In genomic region chr12:110981736-110982135, GRCm38 (mm10) we compare ENCODE assay signal across 22 mouse cellular contexts. TPM values are rescaled to one million over a fixed set of nuclear protein-coding genes. Genes with fewer than 3 reads are reported as not detected.
DNase-seq lines count a peak whose midpoint lies in the region; ATAC-seq and TF ChIP-seq lines count a peak whose summit lies in the region.
"Had no signal": no experiment of that assay in that cellular context is flagged by ENCODE, and none has a peak within 500 bp of the region (broad histone marks: within the 10 kb centered on the region; RNA-seq: fewer than 3 reads in every experiment).

No protein-coding gene starts in this region.

- H3K4me1 ChIP-seq in intestine, embryonic 16.5 days (ENCODE audit: control insufficient read depth, insufficient read depth, low read length), result peaks cover 28% of the 10 kb centered on the region
- H3K4me1 ChIP-seq in intestine, embryonic 15.5 days (replicated peaks), result peaks cover 31% of the 10 kb centered on the region
- 0 out of 2 replicates have a peak, but pooled peaks cover 5% of the 10 kb centered on the region for H3K4me1 ChIP-seq in intestine, postnatal 0 days (replicated peaks; ENCODE audit: control insufficient read depth, insufficient read depth, low read length)

- peaks cover 6% of the 10 kb centered on the region; the same call in 1 of the 2 replicates for H3K36me3 ChIP-seq in intestine, embryonic 16.5 days (ENCODE audit: control insufficient read depth, insufficient read depth, low read length)
- H3K36me3 ChIP-seq in intestine, embryonic 15.5 days, result peaks cover 5% of the 10 kb centered on the region
- H3K36me3 ChIP-seq in intestine, postnatal 0 days (ENCODE audit: control insufficient read depth, insufficient read depth), result peaks cover 8% of the 10 kb centered on the region

- peak; percentile 14 for DNase-seq in adrenal gland, adult 2 months
- DNase-seq in adrenal gland, adult 18-20 months (ENCODE audit: low spot score in 2 of 2), result no peak
- DNase-seq in embryo, embryonic 11 days, result no peak
- no peak for DNase-seq in left cerebral cortex, adult 2 months (ENCODE audit: extremely low spot score in 1 of 2, low spot score in 2 of 2)
- DNase-seq: adrenal gland, adult 8-10 months; adrenal gland, postnatal 25 days; cerebellum, adult 18-20 months; cerebellum, postnatal 14 days; forebrain, postnatal 0 days; gastrocnemius, postnatal 36 days; heart, postnatal 36 days had no signal

- no peak overlapping the region for H3K4me3 ChIP-seq in intestine, embryonic 16.5 days (ENCODE audit: low read length)
- no peak overlapping the region for H3K4me3 ChIP-seq in intestine, embryonic 15.5 days (replicated peaks)
- H3K4me3 ChIP-seq in intestine, postnatal 0 days (ENCODE audit: low read depth, low read length), result no peak overlapping the region
- no peak overlapping the region for H3K4me3 ChIP-seq in left cerebral cortex, adult 2 months
- H3K4me3 ChIP-seq: embryonic facial prominence, embryonic 12.5 days; embryonic facial prominence, embryonic 15.5 days; hindbrain, embryonic 10.5 days had no signal

- 60% methylated on average over 3 of the region's 3 CpGs for WGBS in intestine, embryonic 16.5 days
- 72% methylated on average over 3 of the region's 3 CpGs for WGBS in intestine, embryonic 15.5 days
- WGBS in intestine, postnatal 0 days, result 45% methylated on average over 3 of the region's 3 CpGs

- H3K9me3 ChIP-seq in intestine, embryonic 16.5 days (ENCODE audit: control insufficient read depth, low read length), result no peaks in the 10 kb centered on the region
- no peaks in the 10 kb centered on the region for H3K9me3 ChIP-seq in intestine, embryonic 15.5 days
- no peaks in the 10 kb centered on the region for H3K9me3 ChIP-seq in intestine, postnatal 0 days (ENCODE audit: control insufficient read depth)
- H3K9me3 ChIP-seq: embryonic facial prominence, embryonic 12.5 days; embryonic facial prominence, embryonic 15.5 days; hindbrain, embryonic 10.5 days had no signal

- H3K4me2 ChIP-seq in intestine, embryonic 16.5 days (ENCODE audit: low read depth, low read length), result no peak overlapping the region
- no peak overlapping the region for H3K4me2 ChIP-seq in intestine, embryonic 15.5 days (replicated peaks)
- H3K4me2 ChIP-seq in intestine, postnatal 0 days (replicated peaks; ENCODE audit: low read depth), result no peak overlapping the region
- H3K4me2 ChIP-seq: embryonic facial prominence, embryonic 12.5 days; embryonic facial prominence, embryonic 15.5 days; heart, embryonic 11.5 days; hindbrain, embryonic 14.5 days had no signal

- intact Hi-C loops in left cerebral cortex, adult 2 months (cut with DNase I), result no loop called here

- TF ChIP-seq CTCF in intestine, postnatal 0 days (IDR thresholded peaks at IDR 0.05; ENCODE audit: low read depth), result no peak
- TF ChIP-seq CTCF in left cerebral cortex, adult 2 months (IDR thresholded peaks at IDR 0.05), result no peak

- ATAC-seq in intestine, embryonic 16.5 days, result no peak
- no peak for ATAC-seq in intestine, embryonic 15.5 days
- peak; percentile 4; the same call in 1 of the 2 replicates for ATAC-seq in intestine, postnatal 0 days
- ATAC-seq: forebrain, embryonic 14.5 days; forebrain, postnatal 0 days; hindbrain, postnatal 0 days; inflammation-experienced regulatory T-cells, adult 6 months had no signal

- H3K9ac ChIP-seq in intestine, embryonic 16.5 days (ENCODE audit: low read depth, low read length), result no peak overlapping the region
- no peak overlapping the region for H3K9ac ChIP-seq in intestine, embryonic 15.5 days
- H3K9ac ChIP-seq in intestine, postnatal 0 days (ENCODE audit: low read depth, low read length), result no peak overlapping the region
- H3K9ac ChIP-seq: embryonic facial prominence, embryonic 12.5 days; embryonic facial prominence, embryonic 15.5 days; forebrain, postnatal 0 days; hindbrain, embryonic 14.5 days had no signal

- 0 out of 2 replicates have a peak overlapping the region, but pooled peaks have one; percentile 21 for H3K27ac ChIP-seq in intestine, embryonic 16.5 days (ENCODE audit: low read length)
- H3K27ac ChIP-seq in intestine, embryonic 15.5 days, result no peak overlapping the region
- H3K27ac ChIP-seq in intestine, postnatal 0 days (ENCODE audit: low read depth, low read length), result peak overlapping the region; percentile 89
- no peak overlapping the region for H3K27ac ChIP-seq in left cerebral cortex, adult 2 months
- H3K27ac ChIP-seq: embryonic facial prominence, embryonic 12.5 days; embryonic facial prominence, embryonic 15.5 days; hindbrain, embryonic 10.5 days; hindbrain, embryonic 14.5 days; hindbrain, postnatal 0 days had no signal

- no peaks in the 10 kb centered on the region for H3K27me3 ChIP-seq in intestine, embryonic 16.5 days (replicated peaks; ENCODE audit: control insufficient read depth, insufficient read depth, low read length)
- no peaks in the 10 kb centered on the region for H3K27me3 ChIP-seq in intestine, embryonic 15.5 days (replicated peaks)
- H3K27me3 ChIP-seq in intestine, postnatal 0 days (replicated peaks; ENCODE audit: control insufficient read depth, insufficient read depth, low read length), result no peaks in the 10 kb centered on the region
- H3K27me3 ChIP-seq: embryonic facial prominence, embryonic 12.5 days; embryonic facial prominence, embryonic 15.5 days had no signal

RNA-seq across cellular contexts. Expression of gene Ankrd9, which starts 2.9 kb away (rescaled TPM):
- 10 to 100 TPM; 30.4 to 42.7 TPM for total RNA-seq in adrenal gland, adult 2 months (2021)
- polyA plus RNA-seq in adrenal gland, adult 2 months (2012; rRNA removed), result 90.6 and 110 TPM in 2 replicates
- 10 to 100 TPM; 29.7 to 39.8 TPM for total RNA-seq in adrenal gland, adult 18-20 months (2021)
- polyA plus RNA-seq in intestine, embryonic 16.5 days (2015; fragmentation: Nextera tagmentation; extraction: Ambion mirVana), result 32.2 and 33.6 TPM in 2 replicates
- 22.7 and 25.8 TPM in 2 replicates for polyA plus RNA-seq in intestine, embryonic 15.5 days (2015; fragmentation: Nextera tagmentation; extraction: Ambion mirVana)
- polyA plus RNA-seq in intestine, postnatal 0 days (2015; fragmentation: Nextera tagmentation; extraction: Ambion mirVana), result 76.3 and 80.0 TPM in 2 replicates
- 10 to 100 TPM; 18.8 to 21.4 TPM for total RNA-seq in left cerebral cortex, adult 2 months (2021)

RNA-seq across cellular contexts. Expression of gene Rcor1, which starts 57.4 kb away (rescaled TPM):
- 10 to 100 TPM; 35.7 to 63.8 TPM for total RNA-seq in adrenal gland, adult 2 months (2021)
- 5.3 and 8.0 TPM in 2 replicates for polyA plus RNA-seq in adrenal gland, adult 2 months (2012; rRNA removed)
- total RNA-seq in adrenal gland, adult 18-20 months (2021), result 10 to 100 TPM; 53.5 to 58.5 TPM
- polyA plus RNA-seq in intestine, embryonic 16.5 days (2015; fragmentation: Nextera tagmentation; extraction: Ambion mirVana), result 6.9 and 7.9 TPM in 2 replicates
- 9.1 and 9.6 TPM in 2 replicates for polyA plus RNA-seq in intestine, embryonic 15.5 days (2015; fragmentation: Nextera tagmentation; extraction: Ambion mirVana)
- 7.0 and 7.9 TPM in 2 replicates for polyA plus RNA-seq in intestine, postnatal 0 days (2015; fragmentation: Nextera tagmentation; extraction: Ambion mirVana)
- total RNA-seq in left cerebral cortex, adult 2 months (2021), result 10 to 100 TPM; 16.2 to 19.8 TPM

Comparison
In these comparisons a context has a peak if more than half of its experiments do, and no peak if none do; other contexts are left out.
1. H3K27ac ChIP-seq: peak in intestine, embryonic 16.5 days (single experiment) and intestine, postnatal 0 days (single experiment); none in intestine, embryonic 15.5 days (single experiment) and left cerebral cortex, adult 2 months (single experiment).